Mouse (Mus musculus): ENCODE results near the gene Lrba.

DNA sequence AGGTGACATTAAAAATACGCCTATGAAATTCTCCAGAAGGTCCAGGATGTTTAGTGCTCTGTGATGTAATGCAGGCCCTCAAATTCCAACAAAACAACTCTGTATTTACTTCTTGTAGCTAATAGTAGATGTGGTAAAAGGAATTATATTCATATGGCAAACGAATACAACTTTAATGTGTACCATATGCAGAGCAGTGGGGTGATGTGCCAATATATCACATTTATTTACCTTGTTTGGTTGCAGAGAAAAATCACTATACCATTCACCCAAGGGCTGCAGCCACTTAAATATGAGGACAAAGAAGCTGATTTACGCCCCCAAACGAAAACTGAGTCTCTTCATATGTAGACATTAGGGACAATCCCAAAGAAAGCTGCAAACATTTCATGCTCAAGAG is 538.0 kb downstream of the Lrba start:
- TF ChIP-seq CTCF (IDR thresholded peaks at IDR 0.05; ENCODE audit: low read depth) (no peak), EP300 (IDR thresholded peaks at IDR 0.05; ENCODE audit: low read depth) (no peak)
